Mouse (Mus musculus): ENCODE results near the gene Mpo.

Gene Mpo

GRCm38 (mm10) chr11:87758161-87758911 lies 35.0 kb upstream of the Mpo start:
- DNase-seq: no peak

GRCm38 (mm10) chr11:87758957-87759608 lies 34.3 kb upstream of the Mpo start:
- DNase-seq: no peak

- peak; percentile 62 for DNase-seq
Measured at GRCm38 (mm10) chr11:87759609-87760005, 33.8 kb upstream of the Mpo start.

GRCm38 (mm10) chr11:87760301-87761081 lies 32.9 kb upstream of the Mpo start, which contains the start of gene Tspoap1:
Gene Tspoap1 (plus strand): TSS chr11:87760541.
- DNase-seq: peak; percentile 84

GRCm38 (mm10) chr11:87761181-87761721 lies 32.1 kb upstream of the Mpo start:
- no peak for DNase-seq

GRCm38 (mm10) chr11:87761806-87762701 lies 31.3 kb upstream of the Mpo start:
- no peak for DNase-seq

GRCm38 (mm10) chr11:87762702-87763385 lies 30.5 kb upstream of the Mpo start:
- DNase-seq: no peak

- peak; percentile 77 for DNase-seq
Measured at GRCm38 (mm10) chr11:87763511-87763987, 29.8 kb upstream of the Mpo start.

GRCm38 (mm10) chr11:87763988-87764876 lies 29.1 kb upstream of the Mpo start:
- DNase-seq: peak; percentile 56

GRCm38 (mm10) chr11:87768745-87769144 lies 24.6 kb upstream of the Mpo start:
- DNase-seq: no peak

- DNase-seq: no peak
Measured at GRCm38 (mm10) chr11:87770989-87771388, 22.4 kb upstream of the Mpo start.

GRCm38 (mm10) chr11:87772354-87772753 lies 21.0 kb upstream of the Mpo start:
- no peak for DNase-seq

GRCm38 (mm10) chr11:87778100-87778765 lies 15.1 kb upstream of the Mpo start:
- DNase-seq: peak; percentile 68

- DNase-seq: no peak
Measured at GRCm38 (mm10) chr11:87778915-87779314, 14.5 kb upstream of the Mpo start.

GRCm38 (mm10) chr11:87779392-87779791 lies 14.0 kb upstream of the Mpo start:
- no peak for DNase-seq

- DNase-seq: no peak
Measured at GRCm38 (mm10) chr11:87780130-87780529, 13.3 kb upstream of the Mpo start.

GRCm38 (mm10) chr11:87790088-87790487 lies 3.3 kb upstream of the Mpo start:
- no peak for DNase-seq

GRCm38 (mm10) chr11:87801711-87802275 lies 8.4 kb downstream of the Mpo start:
- DNase-seq: peak; percentile 46

GRCm38 (mm10) chr11:87802621-87803020 lies 9.2 kb downstream of the Mpo start:
- DNase-seq: peak; percentile 43

All from layer of hippocampus, adult 9-11 months (tissue).